Mouse (Mus musculus) spleen, adult 2 months (tissue): ENCODE results near the gene Spc24.

Experiments
- CTCF ChIP-seq: fragments of 200-500 bp; IDR thresholded peaks from 2 replicates; pipeline ENCODE4 v1.5.1; 2011; ENCODE audit warnings: mild to moderate bottlenecking, inconsistent platforms; ENCODE audit not compliant: insufficient read depth, insufficient read length, insufficient replicate concordance; ENCODE audit errors: extremely low read depth
- POLR2A ChIP-seq: fragments of 200-500 bp; IDR thresholded peaks from 2 replicates; pipeline ENCODE4 v1.6.1; 2011; ENCODE audit warnings: low read depth, low read length, inconsistent platforms

DNA sequence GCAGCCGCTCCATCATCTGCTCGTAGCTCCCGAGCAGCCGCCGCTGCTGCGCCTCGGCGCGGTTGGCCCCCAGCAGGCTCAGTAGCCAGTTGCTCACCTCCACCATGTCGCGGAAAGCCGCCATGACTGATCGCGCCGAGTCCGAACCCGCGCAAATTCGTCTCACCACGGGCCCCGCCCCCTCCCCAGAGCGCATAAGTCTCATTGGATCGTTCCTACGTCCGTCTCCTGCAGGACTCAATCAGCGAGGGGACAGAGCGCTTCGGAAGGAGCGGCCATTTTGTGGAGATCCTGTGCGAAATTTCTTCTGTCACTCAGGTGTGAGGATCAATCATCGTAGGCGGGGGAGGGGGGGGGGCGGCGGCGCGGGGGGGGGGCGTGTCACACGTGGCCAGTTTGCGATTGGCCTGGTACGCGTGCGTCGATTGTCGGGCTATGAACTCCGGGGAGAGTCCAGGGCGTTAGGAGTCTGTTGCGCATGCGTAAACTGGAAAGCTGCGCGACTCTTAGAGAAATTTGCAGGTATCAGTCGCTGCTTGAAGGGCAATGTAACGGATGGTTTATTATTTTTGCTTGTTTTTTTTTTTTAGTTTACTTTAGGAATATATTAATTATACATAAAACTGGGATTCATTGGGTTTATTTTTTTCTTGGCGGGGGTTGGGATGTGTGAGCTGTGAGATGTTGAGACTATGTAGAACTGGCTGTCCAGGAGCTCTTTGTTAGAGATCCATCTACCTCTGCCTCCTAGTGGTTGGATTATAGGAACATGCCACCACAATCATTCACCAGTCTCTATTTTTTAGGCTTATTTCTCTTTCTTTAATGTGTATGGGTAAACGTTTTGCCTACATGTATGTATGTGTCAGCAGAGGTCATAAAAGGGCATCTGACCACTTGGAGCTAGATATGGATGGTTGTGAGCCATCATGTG is at the start of gene Spc24:
- TF ChIP-seq CTCF (no peak), POLR2A (no peak)
